Mouse (Mus musculus) ES-E14 (cell line): ENCODE measurements at regions not wholly inside any gene's neighbourhood (a gene's known extent, or its start where the extent isn't known, plus 50 kb on each side); places are given as distances from the start of the nearest gene placed in this dataset.
A peak's percentile ranks its signal among the peaks of the same experiment; 100 is the strongest.

Experiments
- DNase-seq: peaks from one replicate; pipeline ENCODE4 v3.0.0-alpha.2; 2013; ENCODE audit warnings: low read depth, low spot score
- H3K27ac ChIP-seq: 2 replicates; pipeline ENCODE4 v1.5.1; 2012; ENCODE audit warnings: low read depth, mild to moderate bottlenecking, low read length, moderate library complexity, mixed read lengths; ENCODE audit not compliant: poor library complexity, insufficient read depth, severe bottlenecking
- H3K36me3 ChIP-seq: 2 replicates; pipeline ENCODE4 v1.6.1; 2012; ENCODE audit warnings: mild to moderate bottlenecking, low read length, moderate library complexity, mixed read lengths; ENCODE audit not compliant: control insufficient read depth, poor library complexity, insufficient read depth, severe bottlenecking
- H3K4me1 ChIP-seq, 2 experiments: fragments of 150-350 bp in 1 of 2; sonication (generic) in 1 of 2; 2 replicates each; pipeline ENCODE4 v1.6.1; 2012; ENCODE audit warnings: low read length in 2 of 2, mild to moderate bottlenecking in 1 of 2, mixed read lengths in 1 of 2; ENCODE audit not compliant: control insufficient read depth in 2 of 2, insufficient read depth in 2 of 2, poor library complexity in 1 of 2
- H3K4me3 ChIP-seq, 2 experiments: fragments of 150-350 bp in 1 of 2; sonication (generic) in 1 of 2; 2 replicates each; pipeline ENCODE4 v1.5.1; 2012; ENCODE audit warnings: low read length in 2 of 2, low read depth in 1 of 2, mild to moderate bottlenecking in 1 of 2, mixed read lengths in 1 of 2; ENCODE audit not compliant: insufficient read depth in 1 of 2, poor library complexity in 1 of 2, severe bottlenecking in 1 of 2
- H3K9ac ChIP-seq: 2 replicates; pipeline ENCODE4 v1.6.1; 2012; ENCODE audit warnings: low read depth, mild to moderate bottlenecking, low read length, mixed read lengths; ENCODE audit not compliant: poor library complexity, insufficient read depth, severe bottlenecking
- H3K9me3 ChIP-seq: fragments of 150-350 bp; sonication (generic); 2 replicates; pipeline ENCODE4 v1.6.1; 2012; ENCODE audit warnings: low read depth, mild to moderate bottlenecking, low read length; ENCODE audit not compliant: control insufficient read depth, insufficient read depth
- CHD2 ChIP-seq: IDR thresholded peaks from 2 replicates; pipeline ENCODE4 v1.6.1; 2014; ENCODE audit warnings: mild to moderate bottlenecking, low read depth, low read length, inconsistent platforms
- HCFC1 ChIP-seq: IDR thresholded peaks from 2 replicates; pipeline ENCODE4 v1.6.1; 2012; ENCODE audit warnings: low read length, inconsistent platforms, borderline replicate concordance; ENCODE audit not compliant: insufficient read depth
- MAFK ChIP-seq: IDR thresholded peaks from 2 replicates; pipeline ENCODE4 v1.6.1; 2014; ENCODE audit warnings: mild to moderate bottlenecking, low read depth, low read length, inconsistent platforms; ENCODE audit not compliant: insufficient read depth
- ZC3H11A ChIP-seq: IDR thresholded peaks from 2 replicates; pipeline ENCODE4 v1.6.1; 2012; ENCODE audit warnings: low read depth, mild to moderate bottlenecking, inconsistent platforms, low read length, borderline replicate concordance
- ZNF384 ChIP-seq: IDR thresholded peaks from 2 replicates; pipeline ENCODE4 v1.6.1; 2012; ENCODE audit warnings: low read depth, low read length, inconsistent platforms
- in situ Hi-C, 2 experiments: fragments of 600-800 bp; cut with MboI; formaldehyde crosslinking; loops; one replicate each; pipeline ENCODE4 v1.15.1; 2025; ENCODE audit warnings: low sequenced_read_pairs in 2 of 2, inconsistent platforms in 1 of 2; ENCODE audit not compliant: unreplicated experiment in 2 of 2

DNA sequence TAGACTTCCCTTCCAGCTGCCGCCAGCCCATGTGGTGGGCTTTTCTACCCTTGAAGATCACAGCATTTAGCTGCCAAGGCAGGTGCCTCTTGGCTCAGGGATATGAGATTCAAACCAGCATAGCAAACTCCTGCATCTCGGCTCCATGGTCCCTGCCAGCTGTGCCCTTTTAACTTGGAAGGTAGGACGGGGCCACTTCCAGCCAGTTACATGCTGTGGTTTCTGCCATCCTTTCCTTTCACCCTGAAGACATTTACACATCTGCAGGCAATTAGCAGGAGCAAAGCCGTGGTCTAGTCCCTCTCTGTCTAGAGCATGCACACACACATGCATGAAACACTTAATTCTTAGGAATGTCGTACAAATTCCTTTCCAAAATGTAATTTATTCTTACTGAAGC, 64.1 kb upstream of the Sh3gl3 start:
- no peaks in the 10 kb centered on the region for H3K9me3 ChIP-seq

GRCm38 (mm10) chr7:82109977-82110376, 63.7 kb upstream of the Sh3gl3 start:
- Histone ChIP-seq H3K36me3 (no peaks in the 10 kb centered on the region), H3K9ac (no peak overlapping the region), H3K9me3 (no peaks in the 10 kb centered on the region), H3K4me1 (no peaks in the 10 kb centered on the region), H3K27ac (no peak overlapping the region), H3K4me3 (no peak overlapping the region)
- TF ChIP-seq HCFC1 (no peak), CHD2 (no peak), ZC3H11A (no peak)
- DNase-seq: no peak
- in situ Hi-C loops: no loop called here

More for the DNA sequence above, 64.1 kb upstream of the Sh3gl3 start:
- DNase-seq: no peak
- Histone ChIP-seq H3K4me3 (no peak overlapping the region), H3K4me1 (no peaks in the 10 kb centered on the region), H3K27ac (no peak overlapping the region), H3K36me3 (no peaks in the 10 kb centered on the region), H3K9ac (no peak overlapping the region)
- no peak for TF ChIP-seq ZNF384
- no peak for TF ChIP-seq MAFK
- TF ChIP-seq CHD2: no peak
- no peak for TF ChIP-seq HCFC1
- TF ChIP-seq ZC3H11A: no peak
- in situ Hi-C loops: no loop called here

DNA sequence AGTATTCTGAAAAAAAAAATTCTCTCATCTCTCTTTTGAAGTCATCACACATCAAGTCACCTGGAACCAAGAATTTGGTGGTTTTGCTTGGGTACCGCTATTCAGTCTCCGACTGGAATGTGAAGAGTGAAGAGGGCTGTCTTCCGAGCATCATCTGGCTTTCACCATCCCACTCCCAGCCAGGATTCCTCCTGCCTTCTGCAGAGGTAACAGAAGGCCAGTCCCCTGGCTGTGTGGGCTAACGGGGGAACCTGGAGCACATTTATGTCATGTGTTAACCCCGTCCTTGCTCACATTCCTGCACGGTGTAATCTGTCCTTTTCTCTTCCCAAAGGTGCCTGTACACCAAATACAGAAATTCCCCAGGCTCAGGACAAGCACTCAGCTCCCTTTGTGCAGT, 61.6 kb upstream of the Sh3gl3 start:
- no peak for DNase-seq
- Histone ChIP-seq H3K9me3 (no peaks in the 10 kb centered on the region), H3K9ac (no peak overlapping the region), H3K4me3 (no peak overlapping the region), H3K36me3 (no peaks in the 10 kb centered on the region), H3K27ac (no peak overlapping the region), H3K4me1 (no peaks in the 10 kb centered on the region)
- TF ChIP-seq HCFC1 (no peak), CHD2 (no peak), MAFK (no peak), ZNF384 (no peak), ZC3H11A (no peak)
- in situ Hi-C loops: no loop called here

GRCm38 (mm10) chr7:82115646-82116045, 58.0 kb upstream of the Sh3gl3 start:
- H3K9ac ChIP-seq: no peak overlapping the region
- H3K9me3 ChIP-seq: no peaks in the 10 kb centered on the region
- in situ Hi-C loops: loop anchor here in 1 of 2 experiments (5.0 kb wide), 1 partner anchor 153 kb away; no protein-coding TSS in a partner anchor
- H3K27ac ChIP-seq: no peak overlapping the region
- no peaks in the 10 kb centered on the region for H3K4me1 ChIP-seq
- no peaks in the 10 kb centered on the region for H3K36me3 ChIP-seq
- no peak for DNase-seq
- no peak overlapping the region for H3K4me3 ChIP-seq
- no peak for TF ChIP-seq CHD2

DNA sequence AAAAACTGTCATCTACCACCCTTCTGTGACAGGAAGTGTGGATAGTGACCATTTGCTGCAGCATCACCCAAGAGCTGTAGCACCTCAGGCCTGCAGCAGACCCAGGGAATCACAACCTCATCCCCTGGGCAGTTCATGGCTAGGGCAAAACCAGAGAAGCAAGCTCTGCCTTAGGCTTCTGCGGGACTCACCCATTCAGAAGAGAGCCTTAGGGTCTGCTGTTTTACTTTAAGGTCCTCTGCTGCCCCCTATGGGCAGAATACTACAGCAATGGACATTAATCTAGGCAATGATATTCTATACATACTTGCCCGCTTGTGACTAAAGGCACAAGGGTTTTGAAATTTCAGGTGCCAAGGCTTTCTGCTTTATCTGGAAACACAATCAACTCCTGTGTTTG, 54.4 kb upstream of the Sh3gl3 start:
- TF ChIP-seq ZC3H11A (peak; percentile 89), ZNF384 (no peak)
- H3K4me3 ChIP-seq: no peak overlapping the region
- peak; percentile 83 for DNase-seq

More for the DNA sequence above, 54.4 kb upstream of the Sh3gl3 start:
- H3K27ac ChIP-seq: no peak overlapping the region
- no peak overlapping the region for H3K9ac ChIP-seq
- no peaks in the 10 kb centered on the region for H3K9me3 ChIP-seq
- in situ Hi-C loops: loop anchor here in 1 of 2 experiments (5.0 kb wide), 1 partner anchor 157 kb away; no protein-coding TSS in a partner anchor
- no peaks in the 10 kb centered on the region for H3K4me1 ChIP-seq
- H3K36me3 ChIP-seq: no peaks in the 10 kb centered on the region
